Mouse (Mus musculus) midbrain, postnatal 0 days (tissue): ENCODE measurements at regions not wholly inside any gene's neighbourhood (a gene's known extent, or its start where the extent isn't known, plus 50 kb on each side); places are given as distances from the start of the nearest gene placed in this dataset.
A peak's percentile ranks its signal among the peaks of the same experiment; 100 is the strongest.

Experiments
- ATAC-seq: fragments of 200-750 bp; cut with Nextera tagmentation; 2 replicates; pipeline ENCODE4 v1.8.0; 2017; ENCODE audit warnings: moderate number of reproducible peaks, mild to moderate bottlenecking, moderate TSS enrichment, moderate library complexity; ENCODE audit not compliant: low FRiP score
- DNase-seq: peaks from one replicate; pipeline ENCODE4 v3.0.0-alpha.2; 2015; ENCODE audit warnings: low spot score
- H3K27ac ChIP-seq: fragments of 300-500 bp; sonication (generic); 2 replicates; pipeline ENCODE4 v1.5.1; 2014; ENCODE audit warnings: low read depth, mild to moderate bottlenecking, low read length, mixed read lengths
- H3K27me3 ChIP-seq: fragments of 300-500 bp; sonication (generic); 2 replicates; pipeline ENCODE4 v1.6.1; 2014; ENCODE audit warnings: low read length, control low read depth, mixed read lengths; ENCODE audit not compliant: insufficient read depth
- H3K36me3 ChIP-seq: fragments of 300-500 bp; sonication (generic); 2 replicates; pipeline ENCODE4 v1.6.1; 2014; ENCODE audit warnings: low read length, control low read depth, mixed read lengths; ENCODE audit not compliant: insufficient read depth
- H3K4me1 ChIP-seq: fragments of 300-500 bp; sonication (generic); 2 replicates; pipeline ENCODE4 v1.6.1; 2014; ENCODE audit warnings: mild to moderate bottlenecking, control low read depth, antibody characterized with exemption, low read length, mixed read lengths; ENCODE audit not compliant: insufficient read depth
- H3K4me2 ChIP-seq: fragments of 300-500 bp; sonication (generic); 2 replicates; pipeline ENCODE4 v1.6.1; 2014; ENCODE audit warnings: low read depth, mild to moderate bottlenecking, low read length, mixed read lengths; ENCODE audit not compliant: poor library complexity, severe bottlenecking
- H3K4me3 ChIP-seq: fragments of 300-500 bp; sonication (generic); 2 replicates; pipeline ENCODE4 v1.5.1; 2014; ENCODE audit warnings: low read depth, mild to moderate bottlenecking, low read length, moderate library complexity
- H3K9ac ChIP-seq: fragments of 300-500 bp; sonication (generic); replicated peaks from 2 replicates; pipeline ENCODE4 v1.6.1; 2014; ENCODE audit warnings: mild to moderate bottlenecking, low read length, moderate library complexity, mixed read lengths; ENCODE audit not compliant: poor library complexity, severe bottlenecking
- H3K9me3 ChIP-seq: fragments of 300-500 bp; sonication (generic); 2 replicates; pipeline ENCODE4 v1.6.1; 2016; ENCODE audit warnings: low read length, control low read depth
- CTCF ChIP-seq: IDR thresholded peaks from 2 replicates; pipeline ENCODE4 v1.5.1; 2016; ENCODE audit warnings: antibody characterized with exemption, mild to moderate bottlenecking
- WGBS: fragments of 180-500 bp; shearing (Covaris S2); extraction: QIAGEN DNeasy Blood & Tissue Kit; methylation state at CpG from one replicate; pipeline ENCODE4 v1.1.7; 2014; 5-methylcytosine and 5-hydroxymethylcytosine counted together

DNA sequence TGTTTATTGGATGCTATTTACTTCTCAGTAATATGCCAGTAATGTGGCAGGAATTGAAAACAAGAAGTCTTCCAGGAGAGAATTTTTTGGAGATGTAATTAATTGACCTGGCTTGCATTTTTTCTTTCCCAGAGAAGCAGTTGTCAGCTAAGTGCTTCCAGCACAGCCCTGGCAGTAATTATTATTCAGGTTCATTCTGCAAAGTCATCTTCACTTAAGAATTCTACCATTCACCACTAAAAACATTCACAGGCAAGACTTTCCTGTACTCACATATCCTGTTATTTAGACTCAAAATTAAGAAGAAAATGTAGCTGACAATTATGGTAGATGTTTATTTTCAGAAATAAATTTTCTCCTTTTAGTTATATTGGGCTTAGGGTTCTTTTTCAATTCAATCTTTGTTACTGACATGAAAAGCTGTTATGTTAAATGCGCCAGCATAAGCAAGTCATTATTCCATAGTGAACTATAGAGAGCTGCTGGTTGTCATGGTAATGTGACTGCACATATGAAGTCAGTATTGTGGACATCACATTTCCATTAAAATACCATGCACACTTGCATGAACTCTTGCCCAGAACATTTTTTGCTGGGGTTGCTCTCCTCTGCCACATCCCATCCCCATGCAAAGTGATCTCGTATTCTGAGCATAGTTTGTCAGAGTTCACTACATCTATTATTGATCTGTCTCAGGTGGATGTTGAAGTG, 59.3 kb upstream of the Nox4 start:
- DNase-seq (peak; percentile 56), ATAC-seq (peak; percentile 78)
- H3K36me3 ChIP-seq = no peaks in the 10 kb centered on the region
- no peak for TF ChIP-seq CTCF
- WGBS = 18% methylated on average over 2 of the region's 2 CpGs
- H3K9ac ChIP-seq = no peak overlapping the region
- H3K4me3 ChIP-seq = no peak overlapping the region
- H3K27me3 ChIP-seq = no peaks in the 10 kb centered on the region
- H3K4me2 ChIP-seq = no peak overlapping the region
- H3K4me1 ChIP-seq = no peaks in the 10 kb centered on the region
- no peak overlapping the region for H3K27ac ChIP-seq
- no peaks in the 10 kb centered on the region for H3K9me3 ChIP-seq

GRCm38 (mm10) chr7:87195647-87196046, 50.2 kb upstream of the Nox4 start:
- TF ChIP-seq CTCF = no peak
- Histone ChIP-seq H3K4me1 (no peaks in the 10 kb centered on the region), H3K27ac (no peak overlapping the region), H3K27me3 (no peaks in the 10 kb centered on the region), H3K9me3 (no peaks in the 10 kb centered on the region), H3K4me3 (no peak overlapping the region), H3K9ac (no peak overlapping the region), H3K4me2 (no peak overlapping the region), H3K36me3 (no peaks in the 10 kb centered on the region)
- DNase-seq (no peak), ATAC-seq (no peak)
- 78% methylated on average over 1 of the region's 1 CpGs for WGBS
